ENCODE assay signal across 23 mouse cellular contexts in the genomic region with DNA sequence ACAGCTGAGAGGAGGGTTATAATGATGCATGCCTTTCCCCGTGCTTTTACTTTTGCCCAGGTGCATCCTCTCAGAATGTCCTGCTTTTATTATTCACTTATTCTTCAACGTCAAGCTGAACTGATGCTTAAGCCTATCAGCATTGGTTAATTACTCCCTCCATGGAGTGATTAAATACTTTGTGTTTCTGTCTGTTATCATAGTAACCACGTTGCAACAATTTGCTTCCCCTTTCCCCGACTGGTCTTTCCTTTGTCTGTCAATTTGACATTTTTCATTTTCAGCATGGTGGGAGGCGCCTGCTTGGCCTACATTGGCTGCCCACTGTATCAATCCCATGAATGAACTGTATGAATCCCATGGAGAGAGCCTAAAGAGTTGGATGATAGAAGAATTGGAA.
"Had no signal": no experiment of that assay in that cellular context is flagged by ENCODE, and none has a peak within 500 bp of the region (broad histone marks: within the 10 kb centered on the region; RNA-seq: fewer than 3 reads in every experiment).

No protein-coding gene starts in this region.

- H3K36me3 ChIP-seq: heart, embryonic 10.5 days; heart, embryonic 12.5 days; hindbrain, embryonic 13.5 days; hindbrain, embryonic 15.5 days; kidney, embryonic 15.5 days; limb, embryonic 10.5 days; limb, embryonic 12.5 days; liver, embryonic 13.5 days had no signal

- H3K27ac ChIP-seq: gastrocnemius, adult 2 months; heart, embryonic 10.5 days; hindbrain, embryonic 13.5 days; hindbrain, embryonic 15.5 days; hindbrain, postnatal 0 days; kidney, embryonic 15.5 days; kidney, postnatal 0 days; limb, embryonic 10.5 days; limb, embryonic 12.5 days; liver, embryonic 13.5 days had no signal

- ATAC-seq: hindbrain, postnatal 0 days; intestine, embryonic 16.5 days had no signal

- H3K4me1 ChIP-seq: heart, embryonic 10.5 days; heart, embryonic 12.5 days; hindbrain, embryonic 13.5 days; hindbrain, embryonic 15.5 days; kidney, embryonic 15.5 days; limb, embryonic 10.5 days; limb, embryonic 12.5 days; liver, embryonic 13.5 days had no signal

- H3K27me3 ChIP-seq: heart, embryonic 12.5 days; hindbrain, embryonic 13.5 days; hindbrain, embryonic 15.5 days; kidney, embryonic 15.5 days; limb, embryonic 12.5 days; liver, embryonic 13.5 days had no signal

- H3K4me3 ChIP-seq: gastrocnemius, adult 2 months; heart, embryonic 10.5 days; heart, embryonic 12.5 days; hindbrain, embryonic 13.5 days; hindbrain, embryonic 15.5 days; kidney, embryonic 15.5 days; limb, embryonic 10.5 days; limb, embryonic 12.5 days; liver, embryonic 13.5 days had no signal

- DNase-seq: gastrocnemius, adult 2 months; gastrocnemius, postnatal 10 days; gastrocnemius, postnatal 25 days; heart, adult 11 months; heart, postnatal 10 days; heart, postnatal 4 days; kidney, adult 9 months; kidney, postnatal 14 days; kidney, postnatal 36 days; layer of hippocampus, adult 9-11 months; layer of hippocampus, postnatal 36 days; liver; liver, embryonic 13.5 days had no signal
